Mouse (Mus musculus) fat pad, adult 2 months (tissue): ENCODE results near the gene Gm20388.
A peak's percentile ranks its signal among the peaks of the same experiment; 100 is the strongest.

Experiments used
- DNase-seq: peaks from one replicate; pipeline ENCODE4 v3.0.0-alpha.2; 2011; ENCODE audit warnings: low read depth, low spot score; ENCODE audit errors: extremely low read depth

Gm20388 gene

GRCm38 (mm10) chr8:120074516-120074915 lies 163.9 kb downstream of the Gm20388 start:
- DNase-seq: no peak

GRCm38 (mm10) chr8:120075347-120075746 lies 164.7 kb downstream of the Gm20388 start:
- DNase-seq: no peak

GRCm38 (mm10) chr8:120078080-120078479 lies 167.4 kb downstream of the Gm20388 start:
- DNase-seq: no peak

- DNase-seq: no peak
These were observed 168.7 kb downstream of the Gm20388 start for GRCm38 (mm10) chr8:120079361-120079760.

GRCm38 (mm10) chr8:120083261-120083660 lies 172.6 kb downstream of the Gm20388 start:
- no peak for DNase-seq

GRCm38 (mm10) chr8:120084783-120085182 lies 174.1 kb downstream of the Gm20388 start:
- DNase-seq: no peak

GRCm38 (mm10) chr8:120089511-120089910 lies 178.9 kb downstream of the Gm20388 start:
- DNase-seq: no peak

- no peak for DNase-seq
These were observed 180.4 kb downstream of the Gm20388 start for GRCm38 (mm10) chr8:120091032-120091431.

- no peak for DNase-seq
These were observed 182.5 kb downstream of the Gm20388 start for GRCm38 (mm10) chr8:120093103-120093502.

- DNase-seq: no peak
These were observed 184.2 kb downstream of the Gm20388 start for GRCm38 (mm10) chr8:120094801-120095200.

GRCm38 (mm10) chr8:120096486-120096885 lies 185.8 kb downstream of the Gm20388 start:
- DNase-seq: no peak

GRCm38 (mm10) chr8:120100388-120101067 lies 189.9 kb downstream of the Gm20388 start:
- no peak for DNase-seq

- no peak for DNase-seq
These were observed 190.7 kb downstream of the Gm20388 start, which contains the start of gene Zdhhc7 for GRCm38 (mm10) chr8:120101068-120101972. Zdhhc7 (minus strand) TSS chr8:120101482.

- no peak for DNase-seq
These were observed 193.3 kb downstream of the Gm20388 start for GRCm38 (mm10) chr8:120103916-120104315.

GRCm38 (mm10) chr8:120104721-120105272 lies 194.2 kb downstream of the Gm20388 start:
- no peak for DNase-seq

- no peak for DNase-seq
These were observed 198.5 kb downstream of the Gm20388 start for GRCm38 (mm10) chr8:120109149-120109548.

- no peak for DNase-seq
These were observed 200.3 kb downstream of the Gm20388 start for GRCm38 (mm10) chr8:120110966-120111365.

GRCm38 (mm10) chr8:120111382-120111781 lies 200.7 kb downstream of the Gm20388 start:
- DNase-seq: no peak

GRCm38 (mm10) chr8:120112535-120112934 lies 201.9 kb downstream of the Gm20388 start:
- DNase-seq: no peak

GRCm38 (mm10) chr8:120113306-120113705 lies 202.7 kb downstream of the Gm20388 start:
- no peak for DNase-seq

GRCm38 (mm10) chr8:120113758-120114255 lies 203.2 kb downstream of the Gm20388 start, which contains the start of gene 6430548M08Rik:
6430548M08Rik (plus strand) TSS chr8:120114152.
- DNase-seq: peak; percentile 80
